Mouse (Mus musculus): Measurements from ENCODE around the gene Gck. TPM values are rescaled to one million over a fixed set of nuclear protein-coding genes. Genes with fewer than 3 reads are reported as not detected.

Gck gene
- polyA plus RNA-seq, 1 experiment from 2014 or later = 6.1 TPM

DNA sequence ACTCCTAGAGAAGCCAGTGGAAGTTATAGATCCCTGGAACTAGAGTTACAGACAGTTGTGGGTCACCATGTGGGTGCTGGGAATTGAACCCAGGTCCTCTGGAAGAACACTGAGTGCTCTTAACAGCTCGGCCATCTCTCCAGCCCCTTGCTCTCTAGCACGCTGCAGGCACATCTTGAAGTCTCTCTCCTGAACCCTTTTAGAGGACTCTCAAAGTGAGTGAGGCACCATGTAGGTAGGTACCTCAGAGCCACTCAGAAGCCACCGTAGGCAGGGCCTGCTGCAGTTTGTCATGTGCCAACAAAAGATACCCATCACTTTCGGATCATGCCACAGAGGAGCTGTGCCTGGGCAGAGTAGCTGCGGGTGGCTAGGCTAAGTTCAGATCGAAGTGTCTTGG lies 45.0 kb downstream of the Gck start:
- Histone ChIP-seq H3K9ac (no peak overlapping the region), H3K4me1 (replicated peaks) (peaks cover 38% of the 10 kb centered on the region), H3K27ac (no peak overlapping the region), H3K36me3 (no peaks in the 10 kb centered on the region), H3K9me3 (no peaks in the 10 kb centered on the region), H3K27me3 (no peaks in the 10 kb centered on the region; the same call in none of the 2 replicates), H3K4me3 (no peak overlapping the region), H3K4me2 (no peak overlapping the region)
- no peak for ATAC-seq (ENCODE audit: low FRiP score)
- 93% methylated on average over 6 of the region's 6 CpGs for WGBS

DNA sequence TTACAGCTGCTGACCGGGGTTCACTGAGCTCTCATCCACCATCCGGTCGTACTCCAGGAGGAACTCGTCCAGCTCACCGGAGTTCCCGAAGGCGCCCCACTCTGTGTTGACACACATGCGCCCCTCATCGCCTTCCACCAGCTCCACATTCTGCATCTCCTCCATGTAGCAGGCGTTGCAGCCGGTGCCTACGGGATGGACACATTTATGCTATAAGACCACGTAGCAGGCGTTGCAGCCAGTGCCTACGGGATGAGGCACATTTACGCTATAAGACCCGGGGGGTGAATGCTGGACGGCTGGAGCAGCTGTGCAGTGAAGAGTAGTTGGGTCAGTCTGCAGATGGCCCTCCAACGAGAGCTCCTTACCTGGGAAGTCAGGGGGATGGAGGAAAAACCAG lies 45.5 kb downstream of the Gck start:
- 77% methylated on average over 19 of the region's 19 CpGs for WGBS
- Histone ChIP-seq H3K27ac (peak overlapping the region; percentile 45; the same call in 1 of the 2 replicates), H3K4me2 (no peak overlapping the region)

DNA sequence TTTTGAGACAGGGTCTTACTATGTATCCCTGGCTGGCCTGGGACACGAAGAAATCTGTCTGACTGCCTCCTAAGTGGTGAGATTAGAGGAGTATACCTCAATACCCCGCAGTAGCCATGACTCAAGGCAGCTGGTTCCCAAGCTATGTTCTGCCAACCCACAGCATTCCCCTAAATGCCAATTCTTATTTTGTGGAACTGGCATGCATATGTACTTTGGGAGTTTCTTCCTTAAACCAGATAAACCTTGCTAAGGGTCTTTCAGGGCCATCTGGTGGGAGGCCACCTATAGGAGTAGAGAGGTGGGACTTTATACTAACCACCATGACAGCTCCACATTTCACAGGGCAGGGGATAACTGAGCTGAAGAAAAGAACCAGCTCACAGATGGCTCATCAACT lies 46.0 kb downstream of the Gck start:
- peaks cover 3% of the 10 kb centered on the region; the same call in 1 of the 2 replicates for H3K27me3 ChIP-seq
- no peak overlapping the region for H3K27ac ChIP-seq
- ATAC-seq (ENCODE audit: low FRiP score) = no peak
- WGBS = 83% methylated on average over 2 of the region's 2 CpGs
- no peak overlapping the region for H3K4me3 ChIP-seq
- H3K9me3 ChIP-seq = no peaks in the 10 kb centered on the region
- no peak overlapping the region for H3K9ac ChIP-seq
- peaks cover 38% of the 10 kb centered on the region for H3K4me1 ChIP-seq (replicated peaks)
- H3K4me2 ChIP-seq = no peak overlapping the region
- H3K36me3 ChIP-seq = no peaks in the 10 kb centered on the region

More for the DNA sequence above, 45.5 kb downstream of the Gck start:
- Histone ChIP-seq H3K9me3 (no peaks in the 10 kb centered on the region), H3K4me1 (replicated peaks) (peaks cover 38% of the 10 kb centered on the region), H3K4me3 (no peak overlapping the region), H3K9ac (no peak overlapping the region), H3K36me3 (no peaks in the 10 kb centered on the region), H3K27me3 (peaks cover 1% of the 10 kb centered on the region)
- ATAC-seq (ENCODE audit: low FRiP score) = no peak

DNA sequence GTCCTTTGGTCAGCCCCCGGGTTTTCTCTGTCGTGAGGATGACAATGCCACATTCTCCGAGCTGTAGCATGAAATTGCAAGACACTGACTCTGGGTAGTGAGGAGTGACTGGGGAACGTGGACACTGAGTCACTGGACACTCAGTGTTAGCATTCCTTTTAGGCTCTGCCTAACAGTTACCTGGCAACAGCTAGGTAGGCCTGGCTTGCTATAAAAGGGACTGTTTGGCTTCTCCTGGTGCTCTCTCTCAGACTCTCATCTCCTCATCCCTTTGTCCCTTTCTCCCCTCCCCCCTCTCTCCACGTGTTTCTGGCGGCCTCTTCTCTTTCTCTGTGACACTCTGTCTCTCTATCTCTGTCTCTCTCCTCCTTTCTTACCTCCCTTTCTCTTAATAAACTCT lies 47.5 kb downstream of the Gck start:
- H3K4me1 ChIP-seq (replicated peaks) = peaks cover 45% of the 10 kb centered on the region
- peak overlapping the region; percentile 88 for H3K27ac ChIP-seq
- 4% methylated on average over 6 of the region's 6 CpGs for WGBS
- no peaks in the 10 kb centered on the region for H3K36me3 ChIP-seq
- H3K9ac ChIP-seq = peak overlapping the region; percentile 79
- H3K4me2 ChIP-seq = peak overlapping the region; percentile 68
- peaks cover 16% of the 10 kb centered on the region for H3K27me3 ChIP-seq
- H3K9me3 ChIP-seq = no peaks in the 10 kb centered on the region
- ATAC-seq (ENCODE audit: low FRiP score) = peak; percentile 38
- peak overlapping the region; percentile 43 for H3K4me3 ChIP-seq

DNA sequence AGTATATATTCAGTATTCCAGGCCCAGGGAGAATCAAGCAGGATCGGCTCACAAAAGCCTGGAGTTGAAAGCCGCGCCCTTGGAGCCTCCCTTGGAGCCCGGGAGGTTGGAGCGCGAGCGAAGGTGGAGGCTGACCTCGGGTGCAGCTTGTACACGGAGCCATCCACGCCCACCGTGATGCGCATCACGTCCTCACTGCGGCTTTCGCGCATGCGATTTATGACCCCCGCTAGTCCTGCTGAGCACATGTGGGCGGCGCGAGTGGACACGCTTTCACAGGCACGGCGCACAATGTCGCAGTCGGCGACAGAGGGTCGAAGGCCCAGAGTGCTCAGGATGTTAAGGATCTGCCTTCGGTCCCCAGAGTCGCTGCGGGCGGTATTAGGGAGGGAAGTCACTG lies 47.9 kb downstream of the Gck start:
- Histone ChIP-seq H3K36me3 (no peaks in the 10 kb centered on the region), H3K4me3 (peak overlapping the region; percentile 43), H3K4me2 (peak overlapping the region; percentile 68), H3K9me3 (no peaks in the 10 kb centered on the region), H3K27me3 (peaks cover 20% of the 10 kb centered on the region), H3K27ac (peak overlapping the region; percentile 88), H3K4me1 (replicated peaks) (peaks cover 50% of the 10 kb centered on the region), H3K9ac (peak overlapping the region; percentile 79)
- ATAC-seq (ENCODE audit: low FRiP score) = peak; percentile 86
- under 1% methylated on average over 32 of the region's 32 CpGs for WGBS

DNA sequence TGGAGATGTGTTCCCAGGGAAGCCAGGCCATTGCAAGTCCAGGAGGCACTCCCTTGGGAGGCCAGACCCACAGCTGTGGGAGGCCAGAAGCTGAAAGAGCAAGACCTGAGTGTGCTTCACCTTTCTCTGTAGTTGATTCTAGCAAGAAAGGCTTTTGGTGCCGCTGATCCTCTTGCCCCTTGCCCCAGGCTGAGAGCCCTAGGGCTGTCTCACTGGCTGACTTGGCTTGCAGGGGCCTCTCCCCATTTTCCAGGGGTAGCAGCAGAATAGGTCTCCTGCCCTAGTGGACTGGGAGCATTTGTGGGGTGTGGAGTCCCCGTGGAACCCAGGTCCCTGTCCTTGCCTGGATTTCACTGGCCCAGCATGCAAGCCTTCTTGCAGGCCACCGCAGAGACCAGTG lies 48.6 kb downstream of the Gck start:
- no peaks in the 10 kb centered on the region for H3K9me3 ChIP-seq
- peak overlapping the region; percentile 79 for H3K9ac ChIP-seq
- no peak for ATAC-seq (ENCODE audit: low FRiP score)
- H3K4me1 ChIP-seq (replicated peaks) = peaks cover 50% of the 10 kb centered on the region
- H3K27me3 ChIP-seq = peaks cover 24% of the 10 kb centered on the region
- WGBS = 30% methylated on average over 3 of the region's 3 CpGs
- peak overlapping the region; percentile 43 for H3K4me3 ChIP-seq
- H3K27ac ChIP-seq = peak overlapping the region; percentile 88
- H3K4me2 ChIP-seq = peak overlapping the region; percentile 68
- no peaks in the 10 kb centered on the region for H3K36me3 ChIP-seq

DNA sequence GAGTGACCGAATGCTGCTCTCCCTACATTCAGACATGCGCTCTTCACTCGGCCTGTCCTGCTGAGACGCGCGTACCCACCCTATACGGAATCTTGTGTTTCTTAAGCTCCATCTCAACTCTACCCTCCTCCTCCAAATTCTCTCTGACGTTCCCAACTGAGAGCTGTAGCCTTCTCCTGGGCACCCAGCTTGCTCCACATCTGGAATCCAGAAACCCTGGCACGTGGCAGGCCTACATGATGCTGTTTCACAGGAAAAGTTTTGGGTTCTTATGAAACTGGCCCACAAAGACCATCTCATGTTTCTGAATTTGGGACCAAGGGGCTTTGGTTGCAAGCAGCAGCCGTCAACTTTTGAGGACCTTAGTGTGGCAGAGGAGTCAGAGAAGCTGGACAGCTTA lies 50.6 kb downstream of the Gck start:
- H3K4me1 ChIP-seq (replicated peaks) = peaks cover 49% of the 10 kb centered on the region
- H3K27me3 ChIP-seq = peaks cover 27% of the 10 kb centered on the region
- 95% methylated on average over 10 of the region's 10 CpGs for WGBS
- H3K9me3 ChIP-seq = no peaks in the 10 kb centered on the region
- no peak overlapping the region for H3K4me2 ChIP-seq
- no peak overlapping the region for H3K27ac ChIP-seq
- no peaks in the 10 kb centered on the region for H3K36me3 ChIP-seq
- H3K4me3 ChIP-seq = no peak overlapping the region
- no peak overlapping the region for H3K9ac ChIP-seq
- no peak for ATAC-seq (ENCODE audit: low FRiP score)

DNA sequence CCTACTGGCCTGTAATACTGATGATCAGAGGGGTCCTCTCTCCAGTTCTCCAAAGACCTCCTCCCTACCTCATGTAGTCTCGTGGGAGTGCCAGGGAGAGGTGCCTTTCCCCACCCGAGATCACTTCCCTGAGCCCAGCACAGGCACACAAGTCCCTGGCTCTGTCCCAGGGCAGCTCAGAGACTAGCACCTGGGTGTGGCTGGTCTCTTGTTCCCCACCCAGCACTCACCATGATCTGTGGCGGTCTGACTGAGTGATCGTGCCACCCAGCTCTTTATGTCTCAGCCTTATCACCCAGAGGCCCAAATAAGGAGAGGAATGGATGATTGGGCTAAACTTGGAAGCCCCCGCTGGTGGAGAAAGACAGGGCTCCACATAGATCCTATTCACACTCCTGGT lies 51.4 kb downstream of the Gck start, which contains the start of gene Myl7:
Gene Myl7, minus strand, starts transcription at position 252 of the 400 bp plus-strand sequence.
- WGBS = 83% methylated on average over 5 of the region's 5 CpGs
- Histone ChIP-seq H3K27me3 (peaks cover 27% of the 10 kb centered on the region), H3K9me3 (no peaks in the 10 kb centered on the region), H3K36me3 (no peaks in the 10 kb centered on the region), H3K4me2 (no peak within 1 kb of the TSS), H3K27ac (no peak within 1 kb of the TSS), H3K9ac (no peak within 1 kb of the TSS), H3K4me1 (replicated peaks) (peaks cover 48% of the 10 kb centered on the region), H3K4me3 (no peak within 1 kb of the TSS)
- ATAC-seq (ENCODE audit: low FRiP score) = no peak

DNA sequence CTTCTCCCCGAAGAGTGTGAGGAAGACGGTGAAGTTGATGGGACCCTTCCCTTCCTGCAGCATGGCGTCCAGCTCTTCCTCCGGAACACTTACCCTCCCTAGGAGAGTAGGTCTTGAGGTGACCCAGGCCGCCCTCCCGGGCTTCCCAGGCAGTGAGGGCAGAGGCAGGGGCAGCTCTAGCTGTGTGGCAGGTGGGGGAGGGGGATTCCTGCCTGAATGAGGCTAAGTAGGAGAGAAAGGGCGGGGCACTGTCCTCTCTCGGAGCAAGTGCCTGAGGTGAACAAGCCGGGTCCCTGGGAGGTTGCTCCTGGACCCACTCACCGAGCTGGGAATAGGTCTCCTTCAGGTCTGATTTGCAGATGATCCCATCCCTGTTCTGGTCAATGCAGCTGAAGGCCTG lies 52.0 kb downstream of the Gck start:
- WGBS = 12% methylated on average over 10 of the region's 10 CpGs
- Histone ChIP-seq H3K4me1 (replicated peaks) (peaks cover 48% of the 10 kb centered on the region), H3K9me3 (no peaks in the 10 kb centered on the region), H3K36me3 (no peaks in the 10 kb centered on the region), H3K4me2 (no peak overlapping the region), H3K27ac (no peak overlapping the region), H3K9ac (no peak overlapping the region), H3K4me3 (no peak overlapping the region), H3K27me3 (peaks cover 27% of the 10 kb centered on the region)
- ATAC-seq (ENCODE audit: low FRiP score) = no peak

DNA sequence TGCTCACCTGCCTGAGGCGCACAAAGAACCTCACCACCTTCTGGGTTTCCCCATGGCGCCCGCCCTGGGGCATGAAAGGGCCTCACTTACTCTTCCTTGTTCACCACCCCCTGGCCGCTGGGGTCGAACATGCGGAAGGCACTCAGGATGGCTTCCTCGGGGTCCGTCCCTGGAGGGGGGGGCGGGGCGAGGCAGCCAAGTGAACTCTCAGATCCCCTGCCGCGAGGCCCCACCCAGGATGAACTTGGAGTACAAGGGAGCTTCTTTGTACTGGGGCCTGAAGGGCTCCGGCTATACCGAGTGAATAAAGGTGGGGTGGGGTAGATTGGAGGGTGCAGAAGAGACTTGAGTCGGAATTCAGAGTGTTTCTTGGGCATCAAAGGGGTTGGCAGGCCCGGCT lies 52.7 kb downstream of the Gck start:
- H3K36me3 ChIP-seq = no peaks in the 10 kb centered on the region
- H3K4me3 ChIP-seq = no peak overlapping the region
- no peaks in the 10 kb centered on the region for H3K9me3 ChIP-seq
- H3K27me3 ChIP-seq = peaks cover 27% of the 10 kb centered on the region
- no peak overlapping the region for H3K27ac ChIP-seq
- ATAC-seq (ENCODE audit: low FRiP score) = no peak
- no peak overlapping the region for H3K9ac ChIP-seq
- 19% methylated on average over 16 of the region's 16 CpGs for WGBS
- H3K4me2 ChIP-seq = no peak overlapping the region
- peaks cover 48% of the 10 kb centered on the region for H3K4me1 ChIP-seq (replicated peaks)

DNA sequence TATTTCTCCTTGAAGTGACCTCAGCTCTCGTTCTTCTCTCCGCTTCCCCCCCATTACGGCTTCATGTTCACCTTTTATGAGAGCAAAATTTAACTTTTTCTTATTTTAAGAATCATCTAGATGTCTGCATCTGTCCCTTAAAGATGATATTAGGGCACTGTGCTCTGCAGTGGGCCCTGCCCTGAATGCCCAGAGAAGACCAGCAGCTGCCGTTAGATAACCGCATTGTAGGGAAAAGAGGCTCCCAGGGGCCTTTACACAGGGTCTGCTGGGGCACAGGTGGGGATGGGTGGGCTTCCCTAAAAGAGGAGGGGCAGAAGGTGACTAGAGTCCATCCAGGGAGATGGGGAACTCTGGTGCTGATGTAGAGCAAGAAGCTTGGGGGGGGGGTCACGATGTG lies 56.1 kb downstream of the Gck start:
- H3K27ac ChIP-seq = no peak overlapping the region
- H3K36me3 ChIP-seq = no peaks in the 10 kb centered on the region
- H3K27me3 ChIP-seq = peaks cover 27% of the 10 kb centered on the region
- no peak overlapping the region for H3K9ac ChIP-seq
- no peak for ATAC-seq (ENCODE audit: low FRiP score)
- no peak overlapping the region for H3K4me3 ChIP-seq
- H3K4me1 ChIP-seq (replicated peaks) = peaks cover 47% of the 10 kb centered on the region
- 55% methylated on average over 6 of the region's 6 CpGs for WGBS
- H3K9me3 ChIP-seq = no peaks in the 10 kb centered on the region
- no peak overlapping the region for H3K4me2 ChIP-seq

DNA sequence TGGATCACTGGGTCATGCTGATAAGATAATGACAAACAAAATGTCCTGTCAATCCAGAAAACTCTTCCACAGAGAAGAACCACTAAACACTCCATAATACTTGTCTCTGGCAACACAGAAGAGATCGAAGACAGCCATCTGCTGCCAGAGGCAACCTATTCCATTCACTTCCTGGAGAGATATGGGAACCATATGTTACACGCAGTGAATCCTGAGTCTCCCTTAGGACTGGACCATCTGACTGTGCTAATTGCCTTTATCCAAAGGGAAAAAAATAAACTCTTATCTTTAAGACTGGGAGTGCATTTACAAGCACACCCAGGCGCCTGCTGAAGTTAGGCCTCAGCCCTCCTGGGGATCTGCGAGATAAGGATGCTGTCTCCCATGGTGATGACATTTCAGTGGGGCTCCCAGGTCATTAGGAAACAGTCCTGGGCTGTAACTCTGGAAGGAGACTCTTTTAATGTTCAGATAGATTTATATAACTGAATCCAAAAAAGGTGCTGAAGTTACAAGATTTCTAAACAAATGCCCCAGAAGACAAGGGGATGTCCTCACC lies 57.0 kb downstream of the Gck start:
- WGBS = 32% methylated on average over 4 of the region's 4 CpGs
- H3K9ac ChIP-seq = no peak overlapping the region
- H3K36me3 ChIP-seq = no peaks in the 10 kb centered on the region
- ATAC-seq (ENCODE audit: low FRiP score) = no peak; the same call in 1 of the 2 replicates
- H3K4me3 ChIP-seq = no peak overlapping the region
- no peak overlapping the region for H3K4me2 ChIP-seq
- peaks cover 19% of the 10 kb centered on the region for H3K27me3 ChIP-seq
- no peaks in the 10 kb centered on the region for H3K9me3 ChIP-seq
- H3K27ac ChIP-seq = no peak overlapping the region
- H3K4me1 ChIP-seq (replicated peaks) = peaks cover 47% of the 10 kb centered on the region

DNA sequence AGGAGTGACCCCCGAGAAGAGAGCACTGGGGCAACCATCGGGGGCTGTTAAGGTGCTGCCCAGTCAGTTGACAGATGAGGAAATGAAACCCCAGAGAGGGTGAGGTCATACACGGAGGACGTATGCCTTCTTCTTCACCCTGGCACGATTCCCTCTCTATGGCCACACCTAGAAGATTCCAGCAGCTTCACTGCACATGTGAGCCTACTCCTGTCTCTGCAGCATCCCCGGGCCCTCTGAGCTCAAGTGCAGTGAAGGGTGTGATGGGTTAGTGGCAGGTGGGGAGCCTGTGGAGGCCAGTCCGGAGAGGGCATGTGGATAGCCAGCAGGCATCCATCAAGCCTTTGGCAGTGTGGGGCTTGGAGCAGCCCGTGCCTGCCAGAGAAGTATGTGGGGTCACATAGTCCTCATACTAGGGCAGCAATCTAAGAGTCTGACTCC lies 57.7 kb downstream of the Gck start:
- peaks cover 45% of the 10 kb centered on the region for H3K4me1 ChIP-seq (replicated peaks)
- WGBS = 46% methylated on average over 8 of the region's 8 CpGs

More for the DNA sequence above, 57.7 kb downstream of the Gck start:
- no peak for ATAC-seq (ENCODE audit: low FRiP score)
- H3K27me3 ChIP-seq = peaks cover 12% of the 10 kb centered on the region
- H3K9me3 ChIP-seq = no peaks in the 10 kb centered on the region
- no peak overlapping the region for H3K4me3 ChIP-seq
- no peak overlapping the region for H3K27ac ChIP-seq
- H3K9ac ChIP-seq = no peak overlapping the region
- H3K36me3 ChIP-seq = no peaks in the 10 kb centered on the region
- no peak overlapping the region for H3K4me2 ChIP-seq
